Mouse (Mus musculus): ENCODE measurements at regions not wholly inside any gene's neighbourhood (a gene's known extent, or its start where the extent isn't known, plus 50 kb on each side); places are given as distances from the start of the nearest gene placed in this dataset.

DNA sequence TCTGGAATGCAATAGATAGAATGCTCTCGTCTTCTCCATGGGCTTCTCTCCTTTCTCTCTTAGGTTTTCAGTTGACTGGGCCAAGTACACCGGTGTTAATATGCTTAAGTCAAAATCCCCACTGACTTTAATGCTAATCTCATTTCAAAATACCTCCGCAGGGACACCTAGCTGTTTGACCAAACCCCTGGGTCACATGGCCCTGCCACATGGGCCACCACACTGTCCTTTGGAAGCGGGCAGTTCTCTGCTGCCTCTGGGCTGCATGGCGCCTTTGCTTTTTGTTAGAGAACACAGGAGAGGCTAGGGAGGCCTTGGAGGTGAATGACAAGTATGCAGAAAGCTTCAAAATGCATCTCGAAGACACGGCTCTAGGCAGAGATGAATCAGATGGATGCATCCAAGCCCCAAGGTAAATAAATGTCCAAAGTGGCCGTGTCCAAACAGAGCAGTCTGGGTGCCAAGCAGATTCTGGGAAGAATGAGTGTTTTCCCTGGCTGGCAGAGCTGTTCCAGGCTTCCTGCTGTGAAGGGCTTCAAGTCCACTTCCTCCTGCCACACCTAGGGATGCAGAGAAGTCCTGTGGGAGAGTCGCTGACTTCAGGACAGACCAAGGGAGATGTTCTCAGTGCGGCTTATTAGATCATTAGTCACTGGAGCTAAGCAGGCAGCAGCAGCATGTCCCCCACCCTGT, 147.4 kb upstream of the Klf14 start:
- TF ChIP-seq CTCF (IDR thresholded peaks at IDR 0.05; ENCODE audit: low read depth) (no peak), EP300 (IDR thresholded peaks at IDR 0.05; ENCODE audit: low read depth) (no peak)

Measured in liver, embryonic 14.5 days (tissue).